Mouse (Mus musculus) kidney, postnatal 25 days (tissue): ENCODE data around the gene B3galt4.

ENCODE experiments used
- DNase-seq, 2 experiments: peaks; one replicate each; pipeline ENCODE4 v3.0.0; 2021; ENCODE audit warnings: mixed read lengths in 2 of 2

Gene B3galt4

DNA sequence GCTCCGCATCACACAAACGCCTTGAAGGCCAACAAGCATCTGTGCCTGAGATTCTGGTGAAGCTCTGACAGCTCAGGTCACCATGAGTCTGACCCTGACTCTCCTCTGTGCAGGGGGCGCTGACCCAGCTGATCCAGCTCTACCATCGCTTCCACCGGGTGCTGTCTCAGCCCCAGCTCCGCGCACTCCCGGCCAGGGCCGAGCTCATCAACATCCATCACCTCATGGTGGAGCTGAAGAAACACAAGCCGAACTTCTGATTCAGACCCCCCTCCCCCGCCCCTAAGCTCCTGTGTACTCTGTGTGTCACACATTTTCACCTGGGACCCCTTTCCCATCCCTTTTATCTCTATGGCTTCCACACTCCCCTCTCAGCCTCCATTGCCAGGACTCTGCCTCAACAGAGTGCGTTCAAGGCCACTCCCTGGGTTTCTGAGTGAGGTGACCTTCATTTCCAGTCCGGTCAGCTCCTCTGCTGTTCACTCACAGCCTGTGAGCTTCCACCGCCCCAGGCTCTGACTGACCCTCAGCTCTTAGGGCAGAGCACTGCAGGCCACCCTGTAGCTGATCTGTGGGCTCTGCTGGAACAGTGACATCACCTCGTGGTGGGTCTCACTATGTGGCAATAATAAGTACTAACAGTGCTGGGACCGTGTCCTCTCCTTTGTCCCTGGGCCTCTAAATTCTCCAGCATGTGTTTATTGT is 14.7 kb upstream of the B3galt4 start:
- no peak for DNase-seq

DNA sequence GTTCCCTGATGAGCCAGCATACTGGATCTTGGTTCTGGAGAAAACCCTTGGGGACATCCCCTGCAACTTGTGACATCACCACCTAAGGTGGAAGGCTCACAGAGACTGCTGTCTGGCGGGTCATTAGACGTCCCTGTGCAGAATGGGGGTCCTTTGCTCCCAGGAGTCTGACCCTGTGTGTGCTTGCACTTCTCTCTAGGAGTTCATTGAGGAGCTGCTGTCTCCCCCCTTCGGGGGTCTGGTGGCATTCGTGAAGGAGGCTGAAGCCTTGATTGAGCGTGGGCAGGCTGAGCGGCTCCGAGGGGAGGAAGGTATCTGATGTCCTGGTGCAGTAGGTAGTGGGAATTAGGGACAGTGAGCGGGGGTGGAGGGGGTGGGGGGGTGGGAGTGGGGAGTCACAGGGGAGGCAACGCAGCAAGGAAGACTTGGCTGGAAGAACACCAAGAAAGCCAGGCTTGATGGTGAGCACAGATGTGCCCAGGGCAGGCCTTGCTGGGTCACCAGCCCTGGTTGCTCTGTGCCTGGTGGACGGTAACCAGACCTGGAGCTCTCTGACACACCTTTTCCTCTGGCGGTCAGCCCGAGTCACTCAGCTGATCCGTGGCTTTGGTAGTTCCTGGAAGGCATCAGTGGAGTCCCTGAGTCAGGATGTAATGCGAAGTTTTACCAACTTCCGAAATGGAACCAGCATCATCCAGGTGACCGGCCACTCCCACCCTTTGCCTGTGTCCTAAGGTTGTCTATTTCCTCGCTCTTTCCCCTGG is 14.0 kb upstream of the B3galt4 start:
- no peak for DNase-seq

DNA sequence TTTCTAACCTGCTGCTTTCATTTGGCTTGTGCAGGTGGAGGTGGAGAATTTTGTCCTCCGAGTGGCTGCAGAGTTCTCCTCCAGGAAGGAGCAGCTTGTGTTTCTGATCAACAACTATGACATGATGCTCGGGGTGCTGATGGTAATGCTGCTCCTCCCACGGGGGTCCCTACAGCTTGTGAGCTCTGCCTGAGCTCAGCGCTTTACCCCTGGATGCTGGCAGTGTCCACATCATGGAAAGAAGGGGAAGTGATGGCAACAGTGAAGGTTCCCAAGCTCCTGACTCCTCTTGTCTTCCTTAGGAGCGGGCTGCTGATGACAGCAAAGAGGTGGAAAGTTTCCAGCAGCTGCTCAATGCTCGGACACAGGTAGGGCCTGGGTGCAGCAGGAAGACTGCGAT is 11.6 kb upstream of the B3galt4 start:
- no peak for DNase-seq

DNA sequence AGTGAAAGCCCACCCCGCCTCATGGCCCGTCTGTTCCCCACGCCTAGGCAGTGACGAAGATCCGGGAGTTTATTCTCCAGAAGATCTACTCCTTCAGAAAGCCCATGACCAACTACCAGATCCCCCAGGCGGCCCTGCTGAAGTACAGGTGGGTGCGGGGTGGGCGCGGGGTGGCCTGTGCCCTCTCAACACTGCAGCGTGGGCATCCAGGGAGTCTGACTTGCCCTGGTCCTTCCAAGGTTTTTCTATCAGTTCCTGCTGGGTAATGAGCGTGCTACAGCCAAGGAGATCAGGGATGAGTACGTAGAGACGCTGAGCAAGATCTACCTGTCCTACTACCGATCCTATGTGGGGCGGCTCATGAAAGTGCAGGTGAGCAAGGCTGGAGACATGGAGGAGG is 8.7 kb upstream of the B3galt4 start:
- DNase-seq: peak in 1 of 2 experiments; percentile 30

DNA sequence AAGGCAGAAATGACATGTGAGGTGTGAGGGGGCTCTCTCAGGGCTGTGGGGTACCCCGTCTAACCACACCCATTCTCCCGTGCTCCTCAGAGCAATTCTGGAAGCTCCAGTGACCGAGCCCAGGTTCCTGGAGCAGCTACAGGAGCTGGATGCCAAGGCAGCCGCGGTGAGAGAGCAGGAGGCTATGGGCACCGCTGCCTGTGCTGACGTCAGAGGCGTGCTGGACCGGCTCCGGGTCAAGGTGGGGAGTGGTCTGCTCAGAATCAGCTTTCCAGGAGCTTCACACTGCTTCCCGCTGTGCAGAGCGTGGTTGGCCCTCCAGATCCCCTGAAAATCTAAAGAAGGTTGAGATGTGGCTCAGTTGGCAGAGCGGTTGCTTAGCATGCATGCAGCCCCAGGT is 7.8 kb upstream of the B3galt4 start:
- peak in 1 of 2 experiments; percentile 45 for DNase-seq

DNA sequence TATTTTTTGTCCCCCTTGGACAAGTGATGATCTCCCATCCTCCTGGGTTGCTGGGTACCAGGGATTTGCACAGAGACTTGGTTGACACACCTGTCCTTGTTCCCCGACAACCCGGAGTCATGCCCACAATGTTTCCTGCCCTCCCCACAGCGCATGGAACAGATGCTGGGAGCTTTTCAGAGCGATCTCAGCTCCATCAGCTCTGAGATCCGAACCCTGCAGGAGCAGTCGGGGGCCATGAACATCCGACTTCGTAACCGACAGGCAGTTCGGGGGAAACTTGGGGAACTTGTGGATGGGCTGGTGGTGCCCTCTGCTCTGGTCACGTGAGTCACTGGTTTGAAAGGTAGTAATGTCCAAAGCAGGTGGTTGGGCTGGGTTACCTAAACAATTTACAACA is 7.2 kb upstream of the B3galt4 start:
- peak in 1 of 2 experiments; percentile 36 for DNase-seq

DNA sequence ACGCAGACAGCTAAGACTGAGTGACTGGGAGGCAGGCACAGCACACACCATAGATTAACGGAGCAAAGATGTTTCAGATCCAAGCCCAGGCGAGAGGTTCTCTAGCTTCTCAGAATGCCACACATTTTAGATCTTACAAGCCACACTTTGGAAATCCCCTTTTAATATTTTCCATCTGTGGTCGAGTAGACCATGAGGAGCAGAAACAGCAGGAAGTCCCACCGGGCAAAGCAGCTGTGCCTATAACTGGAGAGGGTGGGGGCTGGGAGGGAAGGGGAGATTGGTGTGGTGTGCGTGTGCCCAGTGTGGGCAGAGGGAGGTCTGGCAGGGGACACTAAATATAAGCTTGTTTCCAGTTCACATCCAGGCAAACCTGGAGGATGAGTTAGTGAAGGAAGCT is 6.2 kb upstream of the B3galt4 start:
- no peak for DNase-seq

DNA sequence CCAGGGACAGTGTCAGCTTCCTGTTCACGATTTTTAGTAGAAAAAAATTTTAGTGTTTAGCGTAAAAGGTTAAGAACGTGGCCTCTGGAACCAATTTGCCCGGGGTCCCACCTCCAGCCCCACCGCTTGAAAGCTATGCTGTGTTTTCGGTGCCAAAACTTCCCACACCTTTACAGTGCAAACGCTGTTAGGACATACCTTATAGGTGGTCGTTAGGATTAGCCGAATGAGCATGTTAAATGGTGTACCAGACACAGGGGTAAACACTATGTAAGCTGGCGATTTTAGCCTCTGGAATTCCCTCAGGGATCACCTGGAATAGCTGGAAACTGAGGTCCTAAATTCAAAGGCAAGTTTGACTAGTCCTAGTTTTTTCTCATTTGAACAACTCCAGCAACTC is 5.0 kb upstream of the B3galt4 start:
- DNase-seq: no peak

DNA sequence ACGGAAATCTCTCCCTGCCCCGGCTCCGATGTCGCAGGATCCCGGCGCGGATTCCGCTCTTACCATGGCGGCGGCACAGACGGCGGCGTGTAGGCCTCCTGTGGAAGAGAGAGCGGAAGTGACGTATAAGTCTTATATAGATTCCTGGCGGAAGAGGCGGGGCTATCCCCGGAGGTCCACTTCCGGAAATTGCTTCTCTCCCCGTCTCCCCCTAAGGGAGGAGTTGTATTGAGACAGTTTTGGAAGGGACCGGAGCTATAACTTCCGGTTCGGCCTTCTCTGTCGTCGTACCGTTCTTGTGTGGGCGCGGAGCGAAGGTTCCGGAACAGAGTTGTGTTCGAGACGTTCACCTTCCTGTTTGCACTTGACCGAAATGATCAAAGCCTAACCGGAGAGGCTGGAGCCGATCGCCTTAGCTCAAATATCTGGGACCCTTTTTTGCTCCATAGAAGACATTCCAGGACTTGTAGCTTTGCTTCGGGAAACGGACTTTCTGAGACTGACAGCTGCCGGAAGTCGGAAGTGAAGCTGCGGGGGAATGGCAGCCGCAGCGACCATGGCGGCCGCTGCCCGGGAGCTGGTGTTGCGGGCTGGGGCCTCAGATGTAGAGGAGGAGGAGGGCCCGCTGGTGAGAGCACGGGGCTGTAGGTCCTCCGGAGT is 4.4 kb upstream of the B3galt4 start, which contains the start of the genes Vps52 and Rps18:
Vps52 (plus strand) TSS at position 258 of the 660 bp plus-strand sequence.
Rps18 (minus strand) TSS at position 447 of the 660 bp plus-strand sequence.
- DNase-seq: peak; percentile 96

DNA sequence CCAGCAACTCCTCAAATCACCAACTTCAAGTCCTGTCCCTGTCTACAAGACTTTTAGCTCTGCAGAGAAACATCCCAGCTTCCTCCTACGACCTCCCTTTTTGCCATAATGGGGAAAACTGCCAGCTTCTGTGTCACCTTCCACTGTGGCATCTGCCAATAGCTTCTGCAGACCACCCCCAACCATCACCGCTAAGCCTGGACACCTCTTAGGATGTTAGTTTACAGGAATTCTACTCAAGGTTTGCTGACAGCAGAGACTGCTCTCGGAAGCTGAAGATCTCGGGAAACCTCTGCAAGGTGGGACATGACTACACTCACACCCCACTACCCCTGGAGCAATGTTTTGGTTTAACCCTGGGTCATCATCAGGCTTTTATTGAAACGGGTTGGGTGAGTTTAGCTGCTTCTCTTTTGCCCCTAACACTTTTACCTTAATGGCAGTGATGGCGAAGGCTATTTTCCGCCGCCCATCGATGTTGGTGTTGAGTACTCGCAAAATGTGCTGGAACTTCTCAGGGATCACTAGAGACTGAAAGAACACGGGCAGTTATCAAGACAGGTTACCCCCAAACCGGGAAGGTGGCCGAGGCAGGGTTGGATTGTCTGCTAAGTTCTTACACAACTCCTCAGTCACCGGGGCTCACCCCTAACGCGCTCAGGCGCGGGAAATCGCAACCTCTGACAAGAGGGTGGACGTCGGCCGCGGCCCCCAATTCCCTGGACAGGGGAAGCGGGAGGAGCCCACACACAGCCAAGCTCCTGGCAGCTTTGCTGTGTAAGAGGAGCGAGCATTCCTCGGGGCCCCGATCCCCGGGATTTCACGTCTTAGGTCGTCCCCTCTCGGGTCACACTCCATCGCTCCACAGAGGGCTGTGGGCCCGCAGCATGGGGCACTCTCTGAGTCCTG is 3.6 kb upstream of the B3galt4 start:
- DNase-seq: peak; percentile 19 to 32

DNA sequence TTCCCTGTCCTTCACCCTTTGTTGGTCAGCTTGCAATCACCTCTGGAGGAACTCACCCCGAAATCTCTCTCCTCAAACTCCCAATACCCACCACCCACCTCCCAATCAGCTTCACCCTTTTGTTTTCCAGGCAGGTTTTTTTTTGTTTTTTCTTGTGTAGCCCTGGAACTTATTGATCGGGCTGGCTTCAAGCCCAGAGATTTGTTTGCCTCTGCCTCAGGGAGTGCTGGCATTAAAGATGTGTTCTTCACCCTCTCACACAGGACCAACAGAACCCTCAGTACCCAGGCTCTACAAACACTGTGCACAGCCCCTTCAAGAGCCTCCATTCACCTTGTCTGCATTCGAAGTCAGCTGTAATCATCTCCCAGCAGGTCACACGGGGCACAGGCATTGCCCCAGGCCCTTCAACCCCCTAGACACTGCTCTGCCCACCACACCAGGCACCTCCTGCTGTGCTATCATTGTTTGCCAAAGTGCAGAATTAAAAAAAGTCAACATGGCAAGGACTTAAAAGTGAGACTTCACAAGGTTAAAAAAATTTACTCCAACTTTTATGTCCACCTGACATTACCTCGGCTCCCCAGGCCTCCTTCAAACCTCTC is 2.8 kb upstream of the B3galt4 start:
- DNase-seq: no peak

DNA sequence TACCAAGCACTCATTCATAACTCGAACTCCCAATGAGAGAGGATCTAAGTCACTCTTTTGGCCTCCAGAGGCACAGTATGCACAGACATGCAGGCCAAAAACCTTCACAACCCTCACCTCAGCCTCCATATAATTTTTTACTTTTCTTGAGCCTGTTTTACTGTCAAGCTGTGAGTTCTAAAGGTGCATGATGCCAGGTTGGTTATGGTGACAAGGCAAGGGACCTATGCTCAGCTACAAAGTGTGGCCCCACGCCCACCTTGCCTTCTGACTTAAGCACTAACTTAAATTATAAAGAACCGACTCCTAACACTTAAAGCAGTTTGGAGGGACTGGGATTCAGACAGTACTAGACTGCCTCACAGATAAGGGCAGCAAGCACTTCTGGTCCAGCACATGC is 2.0 kb upstream of the B3galt4 start:
- DNase-seq: no peak

DNA sequence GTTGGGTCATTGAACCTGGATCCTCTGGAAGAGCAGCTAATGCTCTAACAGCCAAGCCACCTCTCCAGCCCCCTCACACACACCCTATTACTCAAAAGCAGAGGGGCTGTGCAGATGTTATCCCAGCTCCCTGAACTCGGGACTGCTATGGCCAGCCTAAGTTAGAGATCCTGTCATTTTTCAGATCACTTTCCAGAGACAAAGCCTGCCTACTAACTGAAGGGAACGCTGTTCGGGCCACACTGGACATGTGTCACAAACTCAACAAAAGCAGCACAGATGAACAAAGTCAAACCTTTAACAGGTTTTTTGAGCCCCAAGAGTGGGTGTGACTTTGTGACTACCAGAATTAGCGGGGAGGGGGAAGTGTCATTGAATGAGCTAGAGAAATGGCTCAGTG is 1.6 kb upstream of the B3galt4 start:
- no peak for DNase-seq

DNA sequence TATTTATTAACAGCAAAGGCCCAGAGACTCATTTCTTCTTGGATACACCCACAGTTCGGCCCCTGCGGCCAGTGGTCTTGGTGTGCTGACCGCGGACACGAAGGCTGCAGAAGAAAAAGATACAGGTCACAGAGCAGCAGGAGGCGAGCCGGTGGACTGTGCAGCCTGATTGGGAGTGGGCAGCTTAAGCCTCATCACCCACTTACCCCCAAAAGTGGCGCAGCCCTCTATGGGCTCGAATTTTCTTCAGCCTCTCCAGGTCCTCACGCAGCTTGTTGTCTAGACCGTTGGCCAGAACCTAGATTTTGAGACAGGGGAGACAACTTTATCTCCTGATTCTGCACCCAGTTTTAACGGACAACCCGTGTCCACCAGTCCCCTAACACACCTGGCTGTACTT is 727 bp upstream of the B3galt4 start:
- DNase-seq: peak in 1 of 2 experiments; percentile 31

DNA sequence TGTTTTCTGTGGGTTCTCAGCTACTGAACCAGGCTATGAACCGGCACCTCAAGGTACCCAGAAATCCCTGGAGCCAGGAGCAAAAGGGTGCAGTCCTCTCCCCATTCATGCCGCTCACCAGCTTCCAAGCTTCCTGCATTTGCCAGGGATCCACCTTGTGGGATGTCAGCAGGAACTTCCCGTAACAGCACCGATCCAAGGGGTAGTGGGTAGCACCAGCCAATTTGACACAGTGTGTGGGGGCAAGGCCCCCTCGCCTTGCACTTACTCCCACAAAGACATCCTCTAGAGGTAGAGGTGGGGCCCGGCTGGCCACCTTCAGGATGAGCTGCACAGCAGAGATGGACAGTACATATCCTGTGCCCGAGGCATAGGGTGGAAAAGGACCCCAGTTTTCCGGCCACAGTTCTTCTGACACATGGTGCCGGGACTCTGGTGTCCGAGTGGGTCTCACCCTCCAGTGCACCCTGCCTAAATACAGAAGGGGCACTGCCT is 1.1 kb downstream of the B3galt4 start:
- DNase-seq: peak in 1 of 2 experiments; percentile 40

DNA sequence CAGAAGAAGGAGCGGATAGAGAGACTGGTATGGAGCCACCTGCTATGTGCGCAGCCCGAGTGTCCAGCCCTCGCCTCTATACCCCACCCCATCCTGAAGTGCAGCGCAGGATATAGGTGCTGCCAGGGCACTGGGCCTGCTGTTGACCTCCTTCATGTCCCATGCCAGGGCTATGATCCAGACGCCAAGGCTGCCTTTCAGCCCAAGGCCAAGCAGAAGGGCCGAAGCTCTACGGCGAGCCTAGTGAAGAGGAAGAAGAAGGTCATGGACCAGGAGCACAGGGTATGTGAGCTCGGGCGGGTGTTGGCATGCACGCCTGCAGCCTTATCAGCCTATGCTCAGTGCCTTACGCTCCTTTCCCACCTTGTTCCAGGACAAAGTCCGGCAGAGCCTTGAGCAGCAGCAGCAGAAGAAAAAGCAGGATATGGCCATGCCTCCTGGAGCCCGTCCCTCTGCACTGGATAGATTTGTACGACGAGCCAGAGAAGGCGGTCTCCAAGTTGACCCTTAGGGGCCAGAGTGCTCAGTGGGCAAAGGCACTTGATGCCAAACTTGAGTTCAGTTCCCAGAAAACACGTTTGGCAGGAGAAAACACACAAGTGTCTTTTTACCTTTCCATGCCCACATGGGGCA is 2.3 kb downstream of the B3galt4 start:
- DNase-seq: peak in 1 of 2 experiments; percentile 38

DNA sequence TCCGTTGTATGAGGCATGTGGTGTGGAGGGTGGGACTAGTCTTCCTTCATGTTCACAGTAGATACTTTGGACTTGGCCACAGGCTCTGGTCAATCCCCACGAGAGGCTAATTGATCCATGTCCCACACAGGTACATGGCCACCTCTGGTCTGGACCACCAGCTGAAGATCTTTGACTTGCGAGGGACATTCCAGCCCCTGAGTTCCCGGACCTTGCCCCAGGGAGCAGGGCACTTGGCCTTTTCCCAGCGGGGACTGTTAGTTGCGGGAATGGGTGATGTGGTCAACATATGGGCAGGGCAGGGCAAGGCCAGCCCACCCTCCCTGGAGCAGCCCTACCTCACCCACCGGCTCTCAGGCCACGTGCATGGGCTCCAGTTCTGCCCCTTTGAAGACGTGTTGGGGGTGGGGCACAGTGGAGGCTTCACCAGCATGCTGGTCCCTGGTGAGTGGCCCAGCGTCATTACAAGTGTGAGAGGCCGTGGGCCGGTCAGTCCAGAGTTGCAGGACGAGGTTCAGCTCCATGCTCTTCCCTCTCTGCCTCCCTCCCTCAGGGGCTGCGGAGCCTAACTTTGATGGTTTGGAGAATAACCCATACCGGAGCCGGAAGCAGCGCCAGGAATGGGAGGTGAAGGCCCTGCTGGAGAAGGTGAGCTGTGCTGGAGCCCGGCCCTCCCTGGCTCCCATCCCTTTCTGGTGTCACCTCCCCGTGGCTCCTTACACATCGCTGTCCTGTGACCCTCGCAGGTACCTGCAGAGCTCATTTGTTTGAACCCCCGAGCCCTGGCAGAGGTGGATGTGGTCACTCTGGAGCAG is 3.0 kb downstream of the B3galt4 start:
- peak in 1 of 2 experiments; percentile 46 for DNase-seq

DNA sequence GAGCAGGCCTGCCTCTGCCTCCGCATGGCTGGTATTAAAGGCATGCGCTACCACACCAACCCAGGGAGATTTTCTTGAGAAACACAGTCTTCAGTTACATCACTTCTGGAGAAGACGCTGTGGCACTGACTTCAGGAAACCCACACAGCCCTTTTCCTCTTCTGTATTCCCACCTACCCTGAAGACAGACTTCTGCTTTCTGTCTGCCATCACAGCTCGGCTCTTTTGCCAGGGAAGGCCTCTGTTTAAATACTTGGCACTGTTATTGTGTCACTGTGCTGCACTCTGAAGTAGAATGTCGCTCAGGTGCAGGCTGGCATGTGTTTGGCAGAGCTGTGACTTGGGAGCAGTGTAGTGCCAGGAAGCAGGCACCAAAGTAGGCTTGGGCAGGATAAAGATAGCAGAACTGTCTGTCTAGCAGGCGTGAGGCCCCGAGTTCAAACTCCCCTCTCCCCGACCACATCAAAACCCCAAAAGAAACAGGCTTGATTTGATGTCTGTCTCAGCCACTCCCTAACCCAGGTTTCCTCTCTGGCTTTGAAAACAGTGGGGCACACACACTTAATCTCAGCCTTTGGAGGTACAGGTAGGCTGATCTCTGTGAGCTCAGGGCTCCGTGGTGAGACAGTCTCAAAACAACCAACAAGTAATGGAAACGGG is 3.7 kb downstream of the B3galt4 start:
- DNase-seq: no peak

DNA sequence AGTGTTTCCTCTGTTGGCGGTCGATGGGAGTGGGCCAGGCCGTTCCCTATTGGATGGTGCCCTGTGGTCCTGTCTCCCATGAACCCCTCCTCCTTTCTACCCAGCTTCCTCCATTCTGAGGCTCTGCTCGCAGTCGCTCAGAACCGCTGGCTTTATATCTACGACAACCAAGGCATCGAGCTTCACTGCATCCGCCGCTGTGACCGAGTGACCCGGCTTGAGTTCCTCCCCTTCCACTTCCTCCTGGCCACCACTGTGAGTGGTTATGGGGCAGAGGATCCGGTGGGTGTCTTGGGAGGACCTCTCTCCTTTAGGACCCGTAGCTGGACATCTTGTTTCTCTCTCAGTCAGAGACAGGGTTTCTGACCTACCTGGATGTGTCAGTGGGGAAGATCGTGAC is 7.8 kb downstream of the B3galt4 start:
- DNase-seq: no peak

DNA sequence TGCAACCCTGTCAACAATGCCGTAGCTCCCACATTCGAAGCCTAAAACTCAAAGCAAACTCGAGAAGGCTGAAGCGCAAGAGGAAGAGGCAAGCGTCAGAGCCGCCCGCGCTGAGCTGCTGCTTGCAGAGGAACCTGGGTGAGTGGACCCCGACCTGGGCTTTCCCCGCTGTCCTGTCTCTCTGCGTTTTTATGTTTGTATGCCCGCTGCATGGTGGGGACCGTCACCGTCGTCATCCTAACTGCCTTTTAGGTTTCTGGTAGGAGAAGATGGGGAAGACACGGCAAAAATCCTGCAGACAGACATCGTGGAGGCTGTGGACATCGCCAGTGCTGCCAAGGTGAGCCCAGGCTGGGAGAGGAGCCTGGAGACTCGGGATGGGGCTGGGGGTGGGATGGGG is 9.9 kb downstream of the B3galt4 start:
- DNase-seq: no peak
